Mouse (Mus musculus) heart, adult 8-10 months (tissue): Measurements from ENCODE around the gene Fam102b. TPM values are rescaled to one million over a fixed set of nuclear protein-coding genes. Genes with fewer than 3 reads are reported as not detected.

ENCODE experiments used
- DNase-seq: peaks from one replicate; pipeline ENCODE4 v3.0.0; 2022; ENCODE audit warnings: low spot score
- total RNA-seq, 4 experiments: library from RNA; stranded (reverse); gene quantifications; 2 replicates each; pipeline ENCODE4 v1.2.4; 2022

Fam102b gene
- total RNA-seq, result 10 to 100 TPM in 3 of 4 experiments, 1 to 10 TPM in 1; 8.0 to 11.7 (median 11.0) TPM

GRCm38 (mm10) chr3:109027515-109027987 is at the start of gene Fam102b:
Fam102b (minus strand) TSS chr3:109027607.
- DNase-seq, result peak; percentile 83

- peak; percentile 57 for DNase-seq
Observed at GRCm38 (mm10) chr3:109062989-109063388, 35.6 kb upstream of the Fam102b start.

- DNase-seq, result no peak
Observed at GRCm38 (mm10) chr3:109062391-109062790, 35.0 kb upstream of the Fam102b start.

GRCm38 (mm10) chr3:109059903-109060302 is 32.5 kb upstream of the Fam102b start:
- no peak for DNase-seq

GRCm38 (mm10) chr3:109051946-109052331 is 24.5 kb upstream of the Fam102b start:
- no peak for DNase-seq

GRCm38 (mm10) chr3:109051056-109051945 is 23.9 kb upstream of the Fam102b start:
- peak; percentile 47 for DNase-seq

- no peak for DNase-seq
Observed at GRCm38 (mm10) chr3:109047707-109048283, 20.4 kb upstream of the Fam102b start.

GRCm38 (mm10) chr3:109046428-109046827 is 19.0 kb upstream of the Fam102b start:
- DNase-seq, result no peak

- DNase-seq, result no peak
Observed at GRCm38 (mm10) chr3:109043395-109043794, 16.0 kb upstream of the Fam102b start.

- DNase-seq, result no peak
Observed at GRCm38 (mm10) chr3:109040908-109041307, 13.5 kb upstream of the Fam102b start.

- no peak for DNase-seq
Observed at GRCm38 (mm10) chr3:109034411-109034810, 7.0 kb upstream of the Fam102b start.

GRCm38 (mm10) chr3:109032306-109032705 is 4.9 kb upstream of the Fam102b start:
- DNase-seq, result no peak

- DNase-seq, result no peak
Observed at GRCm38 (mm10) chr3:109031626-109032025, 4.2 kb upstream of the Fam102b start.

- peak; percentile 72 for DNase-seq
Observed at GRCm38 (mm10) chr3:109030817-109031216, 3.4 kb upstream of the Fam102b start.

- DNase-seq, result no peak
Observed at GRCm38 (mm10) chr3:109029661-109030060, 2.3 kb upstream of the Fam102b start.

GRCm38 (mm10) chr3:109026991-109027470 is 376 bp downstream of the Fam102b start:
- DNase-seq, result peak; percentile 40

- DNase-seq, result no peak
Observed at GRCm38 (mm10) chr3:109026462-109026990, 881 bp downstream of the Fam102b start.

GRCm38 (mm10) chr3:109025579-109025978 is 1.8 kb downstream of the Fam102b start:
- DNase-seq, result peak; percentile 72

GRCm38 (mm10) chr3:109023066-109023465 is 4.3 kb downstream of the Fam102b start:
- DNase-seq, result no peak

- peak; percentile 42 for DNase-seq
Observed at GRCm38 (mm10) chr3:109021720-109022516, 5.5 kb downstream of the Fam102b start.

- DNase-seq, result no peak
Observed at GRCm38 (mm10) chr3:109018336-109018735, 9.1 kb downstream of the Fam102b start.
